Mouse (Mus musculus) limb, embryonic 15.5 days (tissue): ENCODE measurements around the gene Sumo3. TPM values are rescaled to one million over a fixed set of nuclear protein-coding genes. Genes with fewer than 3 reads are reported as not detected.
A peak's percentile ranks its signal among the peaks of the same experiment; 100 is the strongest.

Experiments used
- ATAC-seq: fragments of 200-750 bp; cut with Nextera tagmentation; 2 replicates; pipeline ENCODE4 v1.8.0; 2017; ENCODE audit warnings: low read depth, moderate TSS enrichment; ENCODE audit not compliant: insufficient number of reproducible peaks, low FRiP score, low TSS enrichment
- H3K27ac ChIP-seq: fragments of 300-500 bp; sonication (generic); 2 replicates; pipeline ENCODE4 v1.5.1; 2015; ENCODE audit warnings: moderate library complexity, mild to moderate bottlenecking, inconsistent platforms
- H3K27me3 ChIP-seq: fragments of 300-500 bp; sonication (generic); 2 replicates; pipeline ENCODE4 v1.6.1; 2015; ENCODE audit warnings: inconsistent platforms
- H3K36me3 ChIP-seq: fragments of 300-500 bp; sonication (generic); 2 replicates; pipeline ENCODE4 v1.6.1; 2015; ENCODE audit warnings: inconsistent platforms
- H3K4me1 ChIP-seq: fragments of 300-500 bp; sonication (generic); 2 replicates; pipeline ENCODE4 v1.6.1; 2015; ENCODE audit warnings: inconsistent platforms
- H3K4me2 ChIP-seq: fragments of 300-500 bp; sonication (generic); 2 replicates; pipeline ENCODE4 v1.6.1; 2015; ENCODE audit warnings: mild to moderate bottlenecking, inconsistent platforms
- H3K4me3 ChIP-seq: fragments of 300-500 bp; sonication (generic); 2 replicates; pipeline ENCODE4 v1.5.1; 2015; ENCODE audit warnings: mild to moderate bottlenecking, inconsistent platforms
- H3K9ac ChIP-seq: fragments of 300-500 bp; sonication (generic); 2 replicates; pipeline ENCODE4 v1.6.1; 2015; ENCODE audit warnings: inconsistent platforms
- H3K9me3 ChIP-seq: fragments of 300-500 bp; sonication (generic); 2 replicates; pipeline ENCODE4 v1.6.1; 2016; ENCODE audit warnings: inconsistent platforms
- WGBS: fragments of 180-500 bp; shearing (Covaris S2); methylation state at CpG from one replicate; pipeline ENCODE4 v1.1.7; 2015; 5-methylcytosine and 5-hydroxymethylcytosine counted together
- polyA plus RNA-seq: library from polyadenylated mRNA; unstranded; fragments of >200 nt; fragmentation: Nextera tagmentation; extraction: Ambion mirVana; gene quantifications from 2 replicates; pipeline ENCODE4 v1.2.1, GENCODE M21; 2015

The Sumo3 gene
- polyA plus RNA-seq, 1 experiment from 2014 or later, result 347 TPM

DNA sequence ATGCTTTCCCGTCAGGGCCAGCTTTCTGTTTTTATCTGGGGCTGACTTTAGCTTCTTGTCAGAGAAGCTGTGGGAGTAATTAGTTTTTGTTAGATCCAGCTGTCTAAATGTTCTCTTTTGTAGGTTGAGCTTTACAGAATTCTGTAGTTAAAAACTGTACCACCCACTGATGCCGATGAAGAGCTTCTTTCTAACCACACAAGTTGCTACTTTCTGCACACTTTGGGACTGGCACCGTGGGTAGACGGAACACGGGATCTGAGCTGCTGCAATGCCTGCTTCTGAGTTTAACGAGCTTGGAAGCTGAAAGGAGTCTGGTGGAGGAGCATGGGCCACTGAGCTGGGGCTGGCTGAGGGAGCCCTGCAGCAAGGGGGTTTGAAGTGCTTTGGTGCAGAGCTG, 14.4 kb upstream of the Sumo3 start:
- WGBS, result 57% methylated on average over 6 of the region's 6 CpGs
- ATAC-seq, result no peak
- no peak overlapping the region for H3K27ac ChIP-seq
- peaks cover 15% of the 10 kb centered on the region for H3K4me1 ChIP-seq
- H3K4me3 ChIP-seq, result no peak overlapping the region
- H3K4me2 ChIP-seq, result no peak overlapping the region
- peaks cover 87% of the 10 kb centered on the region for H3K36me3 ChIP-seq
- H3K9me3 ChIP-seq, result no peaks in the 10 kb centered on the region
- no peak overlapping the region for H3K9ac ChIP-seq
- H3K27me3 ChIP-seq, result no peaks in the 10 kb centered on the region

DNA sequence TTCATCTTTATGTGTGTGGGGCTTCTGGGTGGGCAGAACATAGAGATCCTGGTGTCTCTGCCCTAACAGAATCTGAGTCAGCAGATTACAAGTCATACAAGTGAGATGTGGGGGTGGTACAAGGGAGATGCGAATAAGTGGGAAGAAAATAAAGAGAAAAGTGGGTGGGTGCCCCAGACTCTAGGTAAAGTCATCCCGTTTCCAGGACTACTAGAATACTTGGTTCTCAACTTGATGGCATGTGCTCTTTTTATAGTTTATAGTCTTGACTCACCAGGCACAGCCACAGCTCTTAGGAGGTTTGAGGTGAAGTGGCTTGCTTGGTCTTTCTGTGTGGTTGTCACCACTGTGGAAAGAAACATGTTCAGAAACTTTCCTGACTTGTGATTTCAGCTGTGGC, 9.8 kb upstream of the Sumo3 start:
- H3K27ac ChIP-seq, result no peak overlapping the region
- peaks cover 80% of the 10 kb centered on the region for H3K36me3 ChIP-seq
- WGBS, result 88% methylated on average over 2 of the region's 2 CpGs
- no peak overlapping the region for H3K4me3 ChIP-seq
- no peak overlapping the region for H3K9ac ChIP-seq
- no peaks in the 10 kb centered on the region for H3K9me3 ChIP-seq
- 0 out of 2 replicates have a peak, but pooled peaks cover under 1% of the 10 kb centered on the region for H3K4me1 ChIP-seq
- ATAC-seq, result no peak
- H3K27me3 ChIP-seq, result no peaks in the 10 kb centered on the region
- no peak overlapping the region for H3K4me2 ChIP-seq

GRCm38 (mm10) chr10:77603021-77603420, 2.9 kb upstream of the Sumo3 start:
- no peak for ATAC-seq
- 59% methylated on average over 4 of the region's 4 CpGs for WGBS
- no peak overlapping the region for H3K9ac ChIP-seq
- peaks cover 21% of the 10 kb centered on the region for H3K4me1 ChIP-seq
- no peaks in the 10 kb centered on the region for H3K9me3 ChIP-seq
- H3K4me3 ChIP-seq, result no peak overlapping the region
- no peak overlapping the region for H3K4me2 ChIP-seq
- H3K27ac ChIP-seq, result no peak overlapping the region
- H3K27me3 ChIP-seq, result no peaks in the 10 kb centered on the region
- peaks cover 18% of the 10 kb centered on the region for H3K36me3 ChIP-seq

GRCm38 (mm10) chr10:77604111-77604510, 1.8 kb upstream of the Sumo3 start:
- ATAC-seq, result no peak
- peaks cover 26% of the 10 kb centered on the region for H3K4me1 ChIP-seq
- no peak overlapping the region for H3K4me3 ChIP-seq
- no peak overlapping the region for H3K4me2 ChIP-seq
- WGBS, result 90% methylated on average over 6 of the region's 6 CpGs
- H3K27ac ChIP-seq, result no peak overlapping the region
- H3K36me3 ChIP-seq, result peaks cover 8% of the 10 kb centered on the region; the same call in 1 of the 2 replicates
- no peaks in the 10 kb centered on the region for H3K9me3 ChIP-seq
- no peaks in the 10 kb centered on the region for H3K27me3 ChIP-seq
- H3K9ac ChIP-seq, result no peak overlapping the region

- no peak overlapping the region for H3K9ac ChIP-seq
- 63% methylated on average over 5 of the region's 5 CpGs for WGBS
- no peaks in the 10 kb centered on the region for H3K9me3 ChIP-seq
- H3K27ac ChIP-seq, result peak overlapping the region; percentile 98
- H3K4me3 ChIP-seq, result no peak overlapping the region
- peaks cover 9% of the 10 kb centered on the region for H3K36me3 ChIP-seq
- no peaks in the 10 kb centered on the region for H3K27me3 ChIP-seq
- H3K4me2 ChIP-seq, result no peak overlapping the region
- ATAC-seq, result no peak
- H3K4me1 ChIP-seq, result peaks cover 29% of the 10 kb centered on the region
These were observed 939 bp upstream of the Sumo3 start for GRCm38 (mm10) chr10:77604958-77605357.

DNA sequence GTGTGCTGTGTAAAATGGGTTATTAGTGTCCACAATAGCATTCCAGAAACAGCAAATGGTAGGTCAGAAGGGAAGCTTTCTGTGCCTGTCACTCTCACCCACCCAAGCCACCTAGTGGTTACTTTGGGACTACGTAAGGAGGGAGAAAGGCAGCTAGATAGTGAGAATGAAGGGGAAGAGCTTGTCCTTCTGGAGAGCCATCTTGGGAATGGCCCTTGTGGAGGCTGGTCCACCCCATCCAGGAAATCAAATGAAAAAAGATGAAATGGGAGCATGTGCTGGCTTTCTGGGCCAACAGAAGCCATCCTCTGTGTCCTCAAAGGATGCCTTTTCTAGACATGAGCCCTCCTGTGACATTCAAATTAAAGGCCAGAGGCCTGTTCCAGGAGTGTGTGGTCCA, 529 bp upstream of the Sumo3 start:
- WGBS, result 44% methylated on average over 1 of the region's 1 CpGs
- H3K27me3 ChIP-seq, result no peaks in the 10 kb centered on the region
- H3K4me3 ChIP-seq, result peak overlapping the region; percentile 79
- peak overlapping the region; percentile 86; the same call in 1 of the 2 replicates for H3K4me2 ChIP-seq
- peak overlapping the region; percentile 98 for H3K27ac ChIP-seq
- H3K9me3 ChIP-seq, result no peaks in the 10 kb centered on the region
- H3K9ac ChIP-seq, result no peak overlapping the region
- H3K36me3 ChIP-seq, result peaks cover 12% of the 10 kb centered on the region
- H3K4me1 ChIP-seq, result peaks cover 29% of the 10 kb centered on the region
- no peak for ATAC-seq

- peak overlapping the region; percentile 86 for H3K4me2 ChIP-seq
- WGBS, result 29% methylated on average over 7 of the region's 7 CpGs
- H3K27ac ChIP-seq, result peak overlapping the region; percentile 98
- no peaks in the 10 kb centered on the region for H3K9me3 ChIP-seq
- H3K27me3 ChIP-seq, result no peaks in the 10 kb centered on the region
- H3K4me3 ChIP-seq, result peak overlapping the region; percentile 79
- peaks cover 26% of the 10 kb centered on the region for H3K36me3 ChIP-seq
- ATAC-seq, result no peak
- H3K9ac ChIP-seq, result peak overlapping the region; percentile 58
- peaks cover 33% of the 10 kb centered on the region for H3K4me1 ChIP-seq
These were observed 958 bp downstream of the Sumo3 start for GRCm38 (mm10) chr10:77606855-77607254.

GRCm38 (mm10) chr10:77607441-77607840, 1.5 kb downstream of the Sumo3 start:
- peak overlapping the region; percentile 79 for H3K4me3 ChIP-seq
- H3K27ac ChIP-seq, result no peak overlapping the region
- H3K4me2 ChIP-seq, result peak overlapping the region; percentile 86
- no peaks in the 10 kb centered on the region for H3K9me3 ChIP-seq
- no peaks in the 10 kb centered on the region for H3K27me3 ChIP-seq
- ATAC-seq, result no peak
- H3K4me1 ChIP-seq, result peaks cover 33% of the 10 kb centered on the region
- 68% methylated on average over 5 of the region's 5 CpGs for WGBS
- H3K36me3 ChIP-seq, result peaks cover 32% of the 10 kb centered on the region
- no peak overlapping the region for H3K9ac ChIP-seq

DNA sequence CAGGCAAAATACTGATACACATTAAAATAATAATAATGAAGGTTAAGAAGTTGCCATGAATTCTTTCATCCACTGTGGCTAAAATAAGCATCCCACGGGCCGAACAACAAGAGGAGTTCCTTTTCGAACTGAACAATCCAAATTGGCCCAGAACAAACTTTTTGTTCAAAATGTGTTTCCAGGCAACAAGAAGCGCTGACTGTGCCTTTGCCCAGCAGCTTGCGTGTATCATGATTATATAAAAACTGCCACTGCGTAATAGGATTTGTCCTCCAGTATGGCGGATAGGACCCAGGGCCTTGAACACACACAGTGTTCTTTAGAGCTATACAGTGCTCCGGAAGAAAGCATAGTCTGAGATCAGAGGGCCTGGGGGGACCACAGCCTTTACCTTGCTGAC, 2.7 kb downstream of the Sumo3 start:
- no peak overlapping the region for H3K4me2 ChIP-seq
- ATAC-seq, result no peak
- H3K27ac ChIP-seq, result no peak overlapping the region
- H3K4me3 ChIP-seq, result no peak overlapping the region
- WGBS, result 92% methylated on average over 8 of the region's 8 CpGs
- H3K4me1 ChIP-seq, result peaks cover 33% of the 10 kb centered on the region
- H3K27me3 ChIP-seq, result no peaks in the 10 kb centered on the region
- peaks cover 43% of the 10 kb centered on the region for H3K36me3 ChIP-seq
- no peak overlapping the region for H3K9ac ChIP-seq
- H3K9me3 ChIP-seq, result no peaks in the 10 kb centered on the region

GRCm38 (mm10) chr10:77610221-77610961, 4.5 kb downstream of the Sumo3 start:
- no peak overlapping the region for H3K9ac ChIP-seq
- no peak overlapping the region for H3K4me2 ChIP-seq
- H3K4me1 ChIP-seq, result peaks cover 32% of the 10 kb centered on the region
- no peaks in the 10 kb centered on the region for H3K9me3 ChIP-seq
- no peak overlapping the region for H3K27ac ChIP-seq
- ATAC-seq, result no peak
- peaks cover 58% of the 10 kb centered on the region for H3K36me3 ChIP-seq
- WGBS, result 92% methylated on average over 8 of the region's 8 CpGs
- H3K4me3 ChIP-seq, result no peak overlapping the region
- H3K27me3 ChIP-seq, result no peaks in the 10 kb centered on the region

- Histone ChIP-seq H3K4me1 (peaks cover 7% of the 10 kb centered on the region; the same call in 1 of the 2 replicates), H3K27me3 (no peaks in the 10 kb centered on the region), H3K9ac (no peak overlapping the region), H3K9me3 (no peaks in the 10 kb centered on the region), H3K36me3 (peaks cover 85% of the 10 kb centered on the region), H3K4me2 (no peak overlapping the region), H3K27ac (peak overlapping the region; percentile 59), H3K4me3 (no peak overlapping the region)
- ATAC-seq, result no peak
- 88% methylated on average over 3 of the region's 3 CpGs for WGBS
These were observed 7.5 kb downstream of the Sumo3 start for GRCm38 (mm10) chr10:77613409-77613808.

- H3K9ac ChIP-seq, result no peak overlapping the region
- H3K9me3 ChIP-seq, result no peaks in the 10 kb centered on the region
- no peak for ATAC-seq
- H3K27me3 ChIP-seq, result no peaks in the 10 kb centered on the region
- no peak overlapping the region for H3K4me2 ChIP-seq
- no peak overlapping the region for H3K27ac ChIP-seq
- peaks cover 4% of the 10 kb centered on the region; the same call in 1 of the 2 replicates for H3K4me1 ChIP-seq
- H3K36me3 ChIP-seq, result peaks cover 78% of the 10 kb centered on the region
- WGBS, result 91% methylated on average over 8 of the region's 8 CpGs
- no peak overlapping the region for H3K4me3 ChIP-seq
These were observed 9.8 kb downstream of the Sumo3 start for GRCm38 (mm10) chr10:77615647-77616046.
